Mouse (Mus musculus): ENCODE data around the gene Insl3.
"Not testable (repeated sequence)": the region's sequence is repeated elsewhere in the genome, so short reads cannot be mapped to it uniquely, and the experiment has no call there.

Gene Insl3

DNA sequence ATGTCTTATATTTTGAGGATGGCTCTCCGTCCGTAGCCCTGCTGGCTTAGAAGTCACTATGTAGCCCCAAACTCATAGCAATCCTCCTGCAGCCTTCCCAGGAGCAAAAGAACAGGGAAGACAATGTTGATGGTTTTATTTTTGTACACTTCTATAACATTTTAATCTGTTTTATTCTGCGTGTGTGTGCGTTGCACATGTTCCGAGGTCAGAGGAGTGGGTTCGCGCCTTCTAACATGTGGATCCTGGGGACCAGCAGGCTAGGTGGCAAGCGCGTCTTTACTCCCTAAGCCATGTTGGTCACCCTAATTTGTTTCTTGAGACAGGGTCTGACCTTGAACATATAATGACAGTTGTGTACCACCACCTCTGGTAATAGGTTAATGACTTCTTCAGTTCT lies 12.2 kb upstream of the Insl3 start:
- no peak for DNase-seq (ENCODE audit: low read depth)

DNA sequence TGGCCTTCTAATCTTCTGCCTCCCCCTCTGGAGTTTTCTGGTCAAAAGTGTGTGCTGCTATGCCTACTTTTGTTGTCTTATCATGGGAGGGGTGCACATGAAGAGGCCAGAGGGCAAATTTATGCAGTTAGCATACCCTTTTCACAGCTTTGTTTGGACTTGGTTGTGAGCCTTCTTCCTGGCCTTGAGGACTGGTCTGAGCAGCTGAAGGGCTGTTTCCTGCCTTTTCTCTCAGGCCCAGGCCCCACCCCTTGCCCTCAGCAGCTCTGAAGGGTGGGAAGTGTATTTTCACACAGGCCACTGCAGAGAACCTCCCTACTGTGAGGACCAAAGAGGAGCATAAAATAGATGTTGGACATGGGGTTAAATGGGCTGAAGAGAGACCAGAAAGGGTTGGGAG lies 11.5 kb upstream of the Insl3 start:
- no peak for DNase-seq (ENCODE audit: low read depth)

DNA sequence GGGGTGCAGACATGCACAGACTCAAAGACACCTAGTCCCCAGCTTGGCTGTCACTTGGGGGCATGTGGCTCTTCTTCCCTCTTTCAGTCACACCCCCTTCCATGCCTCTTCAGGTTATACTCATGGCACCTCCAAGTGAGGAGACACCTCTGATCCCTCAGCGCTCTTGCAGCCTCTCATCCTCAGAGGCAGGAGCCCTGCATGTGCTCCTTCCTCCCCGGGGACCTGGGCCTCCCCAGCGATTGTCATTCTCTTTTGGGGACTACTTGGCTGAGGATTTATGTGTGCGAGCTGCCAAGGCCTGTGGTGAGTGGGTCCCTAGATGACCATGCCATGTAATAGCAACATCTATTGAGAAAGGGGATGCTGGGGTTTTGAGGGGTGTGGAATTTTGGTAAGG lies 10.8 kb upstream of the Insl3 start:
- DNase-seq (ENCODE audit: low read depth) = no peak

DNA sequence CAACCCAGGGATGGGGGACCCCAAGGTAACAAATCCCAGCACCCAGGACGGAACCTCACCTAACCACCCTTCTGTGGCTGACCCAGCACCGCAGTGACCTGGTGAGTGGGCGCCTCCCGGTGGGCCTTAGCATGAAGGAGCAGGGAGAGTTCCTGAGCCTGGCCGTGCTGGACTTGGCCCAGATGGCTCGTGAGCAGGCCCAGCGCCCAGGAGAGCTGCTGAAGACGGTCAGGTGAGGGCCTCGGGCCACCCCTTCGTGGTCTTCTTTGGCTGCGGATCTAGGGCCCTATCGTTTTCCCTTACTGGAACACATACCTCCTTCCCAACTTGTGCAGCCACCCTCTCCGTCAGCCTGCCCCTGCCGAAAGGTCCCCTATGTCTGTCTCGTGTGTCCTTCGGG lies 9.9 kb upstream of the Insl3 start:
- DNase-seq (ENCODE audit: low read depth) = no peak

DNA sequence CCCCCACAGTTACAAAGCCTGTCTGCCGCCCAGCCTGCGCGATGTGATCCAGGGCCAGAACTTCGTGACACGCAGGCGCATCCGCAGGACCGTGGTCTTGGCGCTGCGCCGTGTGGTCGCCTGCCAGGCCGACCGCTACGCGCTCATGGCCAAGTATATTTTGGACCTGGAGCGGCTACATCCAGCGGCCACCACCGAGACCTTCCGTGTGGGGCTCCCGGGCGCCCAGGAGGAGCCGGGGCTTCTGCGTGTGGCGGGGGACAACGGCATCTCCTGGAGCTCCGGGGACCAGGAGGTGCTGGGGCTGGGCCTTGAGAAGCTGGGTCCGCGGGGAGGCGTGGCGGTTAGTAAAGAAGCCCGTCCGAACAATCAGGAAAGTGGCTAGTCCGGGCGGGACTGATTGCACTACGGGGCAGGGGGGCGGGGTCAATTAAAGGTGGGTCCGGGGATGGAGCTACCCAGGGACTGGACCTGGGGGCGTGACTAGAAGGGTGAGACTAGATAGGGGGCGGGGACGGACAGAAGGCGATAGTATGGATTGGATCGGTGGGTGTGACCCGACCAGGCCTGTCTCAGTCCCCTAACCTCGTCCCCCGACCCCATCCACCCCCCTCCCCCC lies 9.4 kb upstream of the Insl3 start:
- DNase-seq (ENCODE audit: low read depth) = no peak

DNA sequence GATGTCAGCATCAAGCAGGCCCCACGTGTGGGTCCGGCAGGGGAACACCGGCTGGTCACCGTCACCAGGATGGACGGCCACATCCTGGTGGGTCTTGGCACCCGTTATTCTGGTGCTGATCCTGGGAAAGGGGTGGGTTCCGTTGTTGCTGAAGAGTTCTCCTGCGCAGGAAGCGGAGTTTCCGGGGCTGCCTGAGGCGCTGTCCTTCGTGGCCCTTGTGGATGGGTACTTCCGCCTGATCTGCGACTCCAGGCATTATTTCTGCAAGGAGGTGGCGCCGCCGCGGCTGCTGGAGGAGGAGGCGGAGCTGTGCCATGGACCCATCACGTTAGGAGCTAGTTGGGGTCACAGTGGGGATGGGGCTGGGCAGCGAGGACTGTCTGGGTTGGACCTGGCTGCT lies 8.5 kb upstream of the Insl3 start:
- DNase-seq (ENCODE audit: low read depth) = no peak

DNA sequence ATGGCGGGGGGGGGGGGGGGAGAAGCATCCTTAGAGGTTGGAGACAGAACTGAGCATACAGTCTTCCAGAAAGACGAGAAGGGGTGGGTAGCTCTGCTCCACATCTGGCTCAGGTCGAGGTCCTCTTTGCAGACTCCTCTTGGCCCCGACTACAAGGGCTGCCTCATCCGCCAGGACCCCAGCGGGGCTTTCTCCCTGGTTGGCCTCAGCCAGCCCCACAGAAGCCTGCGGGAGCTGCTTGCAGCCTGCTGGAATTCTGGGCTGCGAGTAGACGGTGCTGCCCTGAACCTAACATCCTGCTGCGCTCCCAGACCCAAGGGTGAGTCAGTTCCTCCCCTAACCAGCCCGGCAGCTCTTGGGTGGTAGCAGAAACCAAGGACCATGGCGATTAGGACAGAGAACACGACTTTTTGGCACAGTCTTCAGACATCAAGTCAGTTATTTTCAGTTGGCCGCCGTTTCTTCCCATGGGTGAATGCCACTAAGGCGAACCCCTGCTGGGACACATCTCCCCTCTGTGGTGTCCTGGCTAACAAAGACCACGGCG lies 7.6 kb upstream of the Insl3 start:
- DNase-seq (ENCODE audit: low read depth) = no peak

DNA sequence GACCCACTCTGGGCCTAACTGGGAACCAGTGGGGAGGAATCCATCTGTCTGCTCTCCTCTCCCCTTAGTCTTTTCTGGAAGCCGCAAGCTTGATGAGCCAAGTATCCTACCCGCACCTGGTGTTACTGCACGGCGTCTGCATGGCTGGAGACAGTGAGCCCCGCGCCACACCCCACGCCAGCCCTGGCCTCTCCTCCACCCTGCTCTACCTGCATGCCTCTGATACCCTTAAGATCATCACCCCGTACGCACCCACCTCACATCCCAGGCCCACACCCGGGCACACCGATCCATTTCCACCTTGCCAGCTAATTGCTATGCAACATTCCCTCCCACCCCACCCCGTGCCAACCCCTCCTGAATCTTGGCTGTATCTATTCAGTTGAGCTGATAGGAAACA lies 6.2 kb upstream of the Insl3 start:
- DNase-seq (ENCODE audit: low read depth) = no peak

DNA sequence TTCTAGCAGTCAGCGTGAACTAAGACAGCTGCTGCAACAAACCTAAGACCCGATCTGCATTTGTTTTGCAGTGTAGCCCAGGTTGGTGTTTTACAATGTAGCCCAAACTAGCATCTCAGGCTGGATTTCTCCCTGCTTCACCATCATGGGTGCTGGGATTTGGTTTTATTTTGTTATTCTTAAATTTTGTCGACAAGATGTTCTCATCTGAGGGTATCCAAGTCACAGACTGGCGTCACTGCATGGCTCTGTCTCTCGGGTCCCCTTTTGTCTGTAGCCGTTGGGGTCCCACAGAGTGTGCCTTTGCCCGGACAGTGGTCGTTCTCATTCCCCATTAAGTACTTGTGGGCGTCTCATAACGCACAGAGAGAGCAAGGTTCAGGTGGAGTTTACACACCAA lies 4.3 kb upstream of the Insl3 start:
- DNase-seq (ENCODE audit: low read depth) = no peak

DNA sequence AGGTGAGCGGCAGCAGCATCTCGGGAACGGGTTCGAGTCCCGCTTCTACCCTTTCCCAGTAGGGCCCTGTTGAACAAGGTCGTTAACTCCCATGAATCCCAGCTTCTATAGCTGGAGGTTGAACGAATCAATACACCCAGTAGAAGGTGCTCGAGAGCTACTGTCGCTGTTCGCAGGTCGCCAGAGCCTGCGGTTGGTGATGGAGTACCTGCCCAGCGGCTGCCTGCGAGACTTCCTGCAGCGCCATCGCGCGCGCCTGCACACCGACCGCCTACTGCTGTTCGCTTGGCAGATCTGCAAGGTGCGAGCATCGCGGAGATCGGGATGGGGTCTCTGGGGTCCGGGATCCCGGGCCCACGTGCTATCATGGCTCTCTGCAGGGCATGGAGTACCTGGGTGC lies 3.4 kb upstream of the Insl3 start:
- no peak for DNase-seq (ENCODE audit: low read depth)

DNA sequence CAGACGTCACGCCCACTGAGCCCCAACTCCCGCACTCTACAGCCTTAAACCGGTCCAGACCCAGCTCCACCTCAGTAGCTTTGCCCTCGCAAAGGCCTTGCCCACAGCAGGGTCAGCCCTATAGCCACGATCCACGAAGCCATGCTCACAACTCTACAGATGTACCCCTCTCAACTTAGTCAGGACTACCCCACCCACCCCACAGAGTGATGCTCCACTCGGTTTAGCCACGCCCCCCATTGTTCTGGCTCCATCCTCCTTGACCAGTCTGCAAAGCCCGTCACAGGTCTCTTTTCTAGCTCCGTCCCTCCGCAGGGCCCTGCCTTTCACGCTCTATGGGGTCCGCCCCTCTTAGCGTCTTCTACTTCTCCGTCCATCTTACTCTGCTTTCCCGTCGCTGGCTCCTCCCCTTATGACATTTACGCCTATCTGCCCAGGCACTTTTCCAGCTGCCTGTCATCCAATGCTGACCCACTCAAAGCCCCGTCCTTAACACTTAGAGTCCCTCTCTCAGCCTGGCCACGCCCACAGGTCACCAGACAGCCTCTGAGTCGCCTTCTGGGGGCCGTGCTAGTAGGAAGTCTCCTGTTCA lies 2.8 kb upstream of the Insl3 start:
- no peak for DNase-seq (ENCODE audit: low read depth)

DNA sequence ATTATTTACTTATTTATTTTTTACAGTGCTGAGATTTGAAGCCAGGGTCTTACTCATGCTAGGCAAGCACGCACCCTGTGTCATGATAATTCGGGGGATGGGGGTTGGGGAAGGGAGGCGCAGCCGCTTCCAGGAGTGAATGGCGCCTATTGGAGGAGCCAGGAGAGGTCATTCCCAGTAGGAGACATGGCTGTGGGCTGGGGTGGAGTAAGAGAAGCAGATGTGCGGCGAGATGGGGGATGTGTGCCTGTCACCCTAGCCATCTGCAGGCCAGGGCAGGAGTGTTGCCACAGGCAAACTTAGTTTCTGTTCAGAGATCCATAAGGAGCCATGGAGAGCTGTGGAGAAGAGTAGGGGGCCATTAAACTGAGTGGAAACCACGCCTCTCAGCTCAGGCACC lies 1.4 kb upstream of the Insl3 start:
- DNase-seq (ENCODE audit: low read depth) = no peak

DNA sequence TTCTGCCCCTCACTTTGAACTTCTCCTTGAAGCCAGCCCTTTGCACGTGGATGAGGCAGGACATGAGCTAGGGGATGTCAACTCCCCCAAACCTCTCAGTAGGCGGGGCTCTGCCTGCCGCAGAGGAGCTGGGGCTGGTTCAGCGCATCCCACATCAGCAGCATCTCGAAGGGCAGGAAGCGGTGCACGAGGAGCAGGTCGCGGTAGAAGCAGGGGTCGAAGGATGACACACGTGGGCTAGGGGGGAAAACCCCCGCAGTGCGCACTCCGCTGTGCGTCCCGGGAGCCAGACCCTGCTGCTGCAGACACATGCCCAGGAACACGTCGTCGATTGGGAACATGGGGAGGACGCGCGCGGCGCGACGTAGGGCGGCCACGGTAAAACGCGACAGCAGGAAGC lies 3.5 kb downstream of the Insl3 start:
- DNase-seq (ENCODE audit: low read depth) = no peak

DNA sequence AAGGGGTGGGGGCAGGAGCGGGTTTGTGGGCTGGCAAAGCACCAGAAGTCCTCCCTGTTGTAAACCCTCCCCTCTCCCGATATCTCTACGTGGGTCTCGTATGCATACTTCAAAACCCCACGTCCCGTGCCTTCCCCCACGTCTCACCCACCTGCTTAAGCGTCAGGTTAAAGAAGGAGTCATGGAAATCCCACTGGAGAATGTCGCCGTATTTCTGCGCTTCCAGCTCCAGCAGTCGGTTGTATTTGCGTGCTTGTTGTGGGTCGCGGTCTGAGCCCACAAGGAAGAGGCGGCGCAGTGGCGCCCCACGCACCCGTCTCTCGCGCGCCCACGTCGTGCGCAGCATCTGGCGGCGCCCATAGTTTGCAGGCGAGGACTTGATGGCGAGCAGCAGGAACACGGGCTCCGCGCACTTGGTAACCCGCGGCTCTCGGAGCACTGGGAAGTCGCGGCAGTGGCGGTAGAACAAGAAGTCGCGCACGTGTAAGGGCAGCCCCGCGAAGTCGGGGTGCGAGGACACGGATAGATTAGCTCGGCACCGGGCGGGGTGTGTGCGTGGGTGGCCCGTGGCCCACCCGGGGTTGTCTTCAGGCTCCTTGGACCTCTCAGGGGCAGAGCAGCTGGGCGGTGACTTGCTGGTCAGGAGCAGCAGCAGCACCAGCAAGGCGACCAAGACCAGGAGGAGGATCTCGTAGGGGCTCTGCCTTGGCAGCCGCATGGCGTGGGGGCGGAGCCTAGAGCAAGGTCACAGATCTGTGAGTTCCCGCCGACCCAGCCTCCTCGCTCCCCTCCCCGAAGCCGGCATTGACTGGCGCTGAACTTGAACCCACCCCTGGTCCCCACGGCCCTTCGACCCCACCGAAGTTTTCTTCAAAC lies 4.4 kb downstream of the Insl3 start:
- no peak for DNase-seq (ENCODE audit: low read depth)

DNA sequence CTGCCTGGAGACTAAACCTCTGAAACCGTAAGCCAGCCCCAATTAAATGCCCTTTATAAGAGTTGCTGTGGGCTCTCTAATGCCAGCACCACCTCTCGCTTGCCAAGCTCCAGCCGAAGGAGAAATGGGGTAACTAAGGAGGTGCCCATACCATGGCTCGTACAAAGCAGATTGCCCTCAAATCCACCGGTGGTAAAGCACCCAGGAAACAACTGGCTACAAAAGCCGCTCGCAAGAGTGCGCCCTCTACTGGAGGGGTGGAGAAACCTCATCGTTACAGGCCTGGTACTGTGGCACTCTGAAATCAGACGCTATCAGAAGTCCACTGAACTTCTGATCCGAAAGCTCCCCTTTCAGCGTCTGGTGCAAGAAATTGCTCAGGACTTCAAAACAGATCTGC lies 6.4 kb downstream of the Insl3 start:
- not testable (repeated sequence) for DNase-seq (ENCODE audit: low read depth)

DNA sequence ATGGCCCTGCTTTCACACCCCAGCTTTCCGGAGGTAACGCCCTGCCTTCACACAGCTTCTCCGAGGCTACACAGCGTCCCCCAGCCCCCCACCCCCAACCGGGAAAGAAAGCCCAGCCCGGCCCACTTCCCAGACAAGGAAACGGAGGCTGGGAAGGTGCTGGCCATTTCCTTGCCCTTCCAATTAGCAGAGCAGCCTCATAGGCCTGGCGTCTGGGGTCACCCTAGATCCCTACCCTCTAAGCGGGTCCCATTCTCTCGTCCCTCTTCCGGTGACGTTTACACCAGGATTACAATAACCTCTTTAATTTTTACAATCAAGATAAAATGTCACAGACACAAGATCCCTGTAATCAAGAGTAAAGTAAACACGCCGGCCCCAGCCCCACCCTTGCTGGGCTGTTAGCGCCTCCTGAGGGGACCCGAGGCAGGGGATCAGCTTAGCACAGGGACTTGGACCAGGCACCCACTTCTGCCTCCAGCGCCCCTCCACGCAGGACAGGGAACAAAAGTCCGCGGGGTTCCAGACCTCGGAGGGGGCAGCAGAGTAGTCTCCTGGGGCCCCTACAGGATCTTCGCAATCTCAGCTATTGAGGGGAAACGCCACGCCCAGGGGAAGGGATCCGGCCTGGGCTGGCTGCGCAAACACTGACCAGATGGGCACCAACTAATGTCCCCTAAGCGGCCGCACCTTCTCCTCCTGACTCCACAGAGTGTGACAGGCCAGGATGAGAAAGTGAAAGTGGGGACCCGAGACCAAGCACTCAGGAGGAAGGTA lies 11.7 kb downstream of the Insl3 start:
- DNase-seq (ENCODE audit: low read depth) = no peak

DNA sequence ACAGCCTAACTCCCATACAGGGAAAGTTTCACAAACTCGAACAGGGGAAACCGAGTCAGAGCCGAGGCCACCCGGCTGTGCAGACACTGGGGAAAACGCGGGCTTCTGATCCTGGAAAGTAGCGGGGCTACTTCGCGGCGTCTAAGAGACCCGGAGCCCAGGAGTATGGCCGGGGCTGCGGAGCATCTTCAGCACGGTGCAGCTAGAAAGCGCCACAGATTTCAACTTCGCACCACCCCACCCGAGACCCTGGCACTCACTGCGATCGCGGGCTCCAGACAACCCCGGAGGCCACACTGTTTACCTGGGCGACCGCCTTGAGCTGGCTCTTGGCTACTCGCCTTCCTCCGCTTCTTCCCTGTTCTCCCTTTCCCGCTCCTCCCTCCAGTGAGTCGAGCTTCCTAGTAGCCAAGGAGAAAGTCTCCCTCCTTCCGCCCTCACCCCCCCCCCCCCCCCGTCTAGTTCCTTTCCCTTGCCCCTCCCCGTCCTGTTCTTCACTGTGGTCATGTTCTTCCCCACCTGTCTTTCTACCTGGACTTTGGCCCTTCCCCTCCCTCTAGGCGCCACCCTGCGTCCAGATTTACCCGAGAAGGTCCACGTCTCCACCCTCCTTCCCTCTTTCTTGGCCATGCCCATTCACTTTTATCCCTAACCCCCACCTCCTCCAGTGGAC lies 12.5 kb downstream of the Insl3 start, which contains the start of gene B3gnt3:
TSS of gene B3gnt3 (minus strand) at position 376 of the 673 bp plus-strand sequence.
- DNase-seq (ENCODE audit: low read depth) = no peak

DNA sequence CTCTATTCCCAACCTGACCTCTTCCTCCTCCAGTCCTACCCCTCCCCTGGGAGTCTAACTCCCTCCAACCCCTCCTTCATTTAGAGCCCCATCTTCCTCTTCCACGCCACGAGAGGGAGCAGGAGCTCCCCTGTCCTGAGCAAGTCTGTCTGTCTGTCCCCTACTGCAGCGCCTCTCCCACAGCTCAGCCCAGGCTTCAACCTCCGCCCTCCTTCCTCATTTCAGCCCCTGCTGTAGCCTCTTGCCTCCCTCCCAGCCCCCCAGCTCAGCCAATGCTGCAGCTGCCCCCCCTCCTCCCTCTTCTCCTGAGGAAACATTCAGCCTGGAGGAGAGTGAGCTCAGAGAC lies 13.0 kb downstream of the Insl3 start:
- no peak for DNase-seq (ENCODE audit: low read depth)

DNA sequence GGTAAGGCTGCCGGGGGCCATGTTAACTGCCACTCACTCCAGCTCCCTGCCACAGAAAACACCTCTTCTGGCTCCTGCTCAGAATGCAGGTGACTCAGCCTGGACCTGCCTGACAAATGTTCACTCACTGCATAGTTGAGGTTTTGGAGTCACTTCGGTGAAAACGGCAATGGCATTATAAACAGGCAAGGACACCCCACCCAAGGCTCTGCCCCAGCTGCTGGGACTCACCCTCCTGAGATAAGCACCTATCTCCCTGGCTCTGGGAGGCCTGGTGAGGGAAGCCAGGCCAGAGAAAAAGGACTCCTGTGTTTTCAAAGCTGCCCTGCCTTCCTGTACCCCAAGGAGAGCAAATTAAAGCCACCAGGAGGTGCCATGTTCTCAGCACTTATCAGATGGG lies 13.9 kb downstream of the Insl3 start:
- DNase-seq (ENCODE audit: low read depth) = peak; percentile 19

DNA sequence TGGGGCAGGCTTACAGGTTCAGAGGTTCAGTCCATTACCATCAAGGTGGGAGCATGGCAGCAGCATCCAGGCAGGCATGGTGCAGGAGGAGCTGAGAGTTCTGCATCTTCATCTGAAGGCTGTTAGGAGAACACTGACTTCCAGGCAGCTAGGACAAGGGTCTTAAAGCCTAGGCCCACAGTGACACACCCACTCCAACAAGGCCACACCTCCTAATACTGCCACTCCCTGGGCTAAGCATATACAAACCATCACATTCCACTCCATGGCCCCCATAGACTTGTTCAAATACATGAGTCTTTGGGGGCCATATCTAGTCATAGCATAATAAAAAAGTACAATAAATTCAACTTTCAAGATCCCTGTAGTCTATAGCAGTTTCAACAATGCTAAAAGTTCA lies 14.4 kb downstream of the Insl3 start:
- DNase-seq (ENCODE audit: low read depth) = not testable (repeated sequence)

DNA sequence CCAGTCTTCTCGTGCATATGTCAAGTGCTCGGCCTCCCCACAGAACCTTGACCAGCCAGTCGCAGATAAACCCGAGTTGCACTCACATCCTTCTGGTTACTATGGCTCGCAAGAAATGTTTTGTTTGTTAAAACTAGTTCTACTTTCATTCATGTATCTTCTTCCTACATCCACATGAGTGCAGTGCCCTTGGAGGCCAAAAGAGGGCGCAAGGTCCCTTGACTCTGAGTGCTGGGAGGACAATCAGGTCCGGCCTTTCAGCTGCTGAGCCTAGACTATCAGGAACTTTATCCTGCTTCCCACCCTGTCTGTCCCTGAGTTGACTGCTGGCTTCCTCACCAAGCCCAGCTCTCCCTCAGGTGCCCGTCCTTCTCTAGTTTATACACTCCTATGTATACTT lies 18.9 kb downstream of the Insl3 start:
- peak; percentile 61 for DNase-seq (ENCODE audit: low read depth)
